In genomic region chr7:29521365-29521764, GRCm38 (mm10) we compare ENCODE assay signal across 10 mouse cellular contexts. TPM values are rescaled to one million over a fixed set of nuclear protein-coding genes. Genes with fewer than 3 reads are reported as not detected.
DNase-seq lines count a peak whose midpoint lies in the region.
"Had no signal": no experiment of that assay in that cellular context is flagged by ENCODE, and none has a peak within 500 bp of the region (broad histone marks: within the 10 kb centered on the region; RNA-seq: fewer than 3 reads in every experiment).

No protein-coding gene starts in this region.

- DNase-seq in heart, adult 11 months: peak; percentile 88
- DNase-seq in heart, postnatal 4 days: no peak
- peak; percentile 38 for DNase-seq in kidney, postnatal 14 days
- DNase-seq in kidney, postnatal 10 days: no peak
- peak; percentile 38 for DNase-seq in thymus, postnatal 4 days
- DNase-seq in thymus, postnatal 36 days: no peak
- DNase-seq in layer of hippocampus, postnatal 10 days (ENCODE audit: low spot score in 2 of 2): no peak
- DNase-seq: adrenal gland, adult 2 months; heart, postnatal 36 days; spleen, adult 18-20 months had no signal

RNA-seq across cellular contexts. Expression of gene Sipa1l3, which starts 2.9 kb away (rescaled TPM):
- 10 to 100 TPM; 13.8 to 17.7 TPM for total RNA-seq in heart, postnatal 4 days (2021)
- total RNA-seq in layer of hippocampus, postnatal 10 days (2021): 100 to 1,000 TPM; 122 to 125 TPM

Comparison
In these comparisons a context has a peak if more than half of its experiments do, and no peak if none do; other contexts are left out.
1. DNase-seq: peak in heart, adult 11 months (single experiment), kidney, postnatal 14 days (single experiment) and thymus, postnatal 4 days (single experiment); none in heart, postnatal 4 days (single experiment), kidney, postnatal 10 days (single experiment), thymus, postnatal 36 days (0 of 2) and layer of hippocampus, postnatal 10 days (0 of 2).
2. RNA of gene Sipa1l3, which starts 2.9 kb away (total RNA-seq): 122 to 125 TPM in layer of hippocampus, postnatal 10 days; 13.8 to 17.7 TPM in heart, postnatal 4 days; every median in the first group is over 4 times any median in the second.